Mouse (Mus musculus): Measurements from ENCODE around the gene Fgd2. TPM values are rescaled to one million over a fixed set of nuclear protein-coding genes. Genes with fewer than 3 reads are reported as not detected.
"Not testable (repeated sequence)": the region's sequence is repeated elsewhere in the genome, so short reads cannot be mapped to it uniquely, and the experiment has no call there.

The Fgd2 gene
- total RNA-seq (2014; rRNA removed) (14.7 and 19.1 TPM in 2 replicates), polyA plus RNA-seq (2015; fragmentation: Nextera tagmentation; extraction: Ambion mirVana) (10.3 and 10.9 TPM in 2 replicates)

- Histone ChIP-seq H3K4me2 (ENCODE audit: low read depth, low read length) (no peak within 1 kb of the TSS), H3K36me3 (ENCODE audit: insufficient read depth, low read length) (no peaks in the 10 kb centered on the region), H3K27ac (0 out of 2 replicates have a peak within 1 kb of the TSS, but pooled peaks have one; percentile 15), H3K9ac (replicated peaks; ENCODE audit: low read length) (no peak within 1 kb of the TSS), H3K4me1 (ENCODE audit: insufficient read depth, low read length) (peaks cover 12% of the 10 kb centered on the region; the same call in 1 of the 2 replicates), H3K4me3 (ENCODE audit: low read length) (no peak within 1 kb of the TSS), H3K9me3 (ENCODE audit: low read length) (no peaks in the 10 kb centered on the region), H3K27me3 (ENCODE audit: insufficient read depth, low read length) (no peaks in the 10 kb centered on the region)
- 24% methylated on average over 5 of the region's 5 CpGs for WGBS
- no peak for ATAC-seq
- no peak for DNase-seq (ENCODE audit: low spot score)
- peak; percentile 55 for TF ChIP-seq CTCF (IDR thresholded peaks at IDR 0.05; ENCODE audit: low read depth)
Measured at GRCm38 (mm10) chr17:29360761-29361221, at the start of gene Fgd2. Gene Fgd2, plus strand, starts transcription at chr17:29360914.

DNA sequence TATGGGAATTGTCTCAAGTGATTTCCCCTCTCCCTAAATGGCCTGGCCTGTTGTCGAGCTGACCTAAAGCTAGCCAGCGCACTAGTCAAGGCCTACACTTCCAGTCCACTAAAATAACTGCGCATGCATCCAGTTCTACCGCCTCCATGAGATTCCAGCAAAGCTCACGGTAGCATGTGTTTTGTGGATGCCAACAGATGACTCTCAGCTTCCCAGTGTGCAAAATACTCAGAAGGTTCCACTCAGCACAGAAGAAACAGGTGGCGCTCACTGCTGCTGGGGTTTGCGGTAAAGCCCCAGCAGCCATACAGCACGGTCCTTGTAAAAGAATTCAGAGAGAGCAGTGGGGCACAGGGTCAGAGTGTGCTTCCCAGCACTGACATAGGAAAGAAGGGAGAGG, 49.1 kb upstream of the Fgd2 start:
- H3K27me3 ChIP-seq (ENCODE audit: insufficient read depth, low read length) = no peaks in the 10 kb centered on the region
- H3K9ac ChIP-seq (replicated peaks; ENCODE audit: low read length) = no peak overlapping the region
- no peak overlapping the region for H3K27ac ChIP-seq
- no peaks in the 10 kb centered on the region for H3K36me3 ChIP-seq (ENCODE audit: insufficient read depth, low read length)
- DNase-seq (ENCODE audit: low spot score) (no peak), ATAC-seq (no peak)
- TF ChIP-seq CTCF (IDR thresholded peaks at IDR 0.05; ENCODE audit: low read depth) = no peak
- 88% methylated on average over 8 of the region's 8 CpGs for WGBS
- no peaks in the 10 kb centered on the region for H3K9me3 ChIP-seq (ENCODE audit: low read length)
- no peak overlapping the region for H3K4me3 ChIP-seq (ENCODE audit: low read length)
- H3K4me2 ChIP-seq (ENCODE audit: low read depth, low read length) = no peak overlapping the region
- no peaks in the 10 kb centered on the region for H3K4me1 ChIP-seq (ENCODE audit: insufficient read depth, low read length)

- Histone ChIP-seq H3K9me3 (ENCODE audit: low read length) (no peaks in the 10 kb centered on the region), H3K4me3 (ENCODE audit: low read length) (no peak overlapping the region), H3K27ac (no peak overlapping the region), H3K4me1 (ENCODE audit: insufficient read depth, low read length) (no peaks in the 10 kb centered on the region), H3K4me2 (ENCODE audit: low read depth, low read length) (no peak overlapping the region), H3K27me3 (ENCODE audit: insufficient read depth, low read length) (no peaks in the 10 kb centered on the region), H3K9ac (replicated peaks; ENCODE audit: low read length) (no peak overlapping the region), H3K36me3 (ENCODE audit: insufficient read depth, low read length) (no peaks in the 10 kb centered on the region)
- no peak for ATAC-seq
- 90% methylated on average over 2 of the region's 2 CpGs for WGBS
- no peak for DNase-seq (ENCODE audit: low spot score)
- no peak for TF ChIP-seq CTCF (IDR thresholded peaks at IDR 0.05; ENCODE audit: low read depth)
Measured at GRCm38 (mm10) chr17:29312082-29312481, 48.6 kb upstream of the Fgd2 start.

DNA sequence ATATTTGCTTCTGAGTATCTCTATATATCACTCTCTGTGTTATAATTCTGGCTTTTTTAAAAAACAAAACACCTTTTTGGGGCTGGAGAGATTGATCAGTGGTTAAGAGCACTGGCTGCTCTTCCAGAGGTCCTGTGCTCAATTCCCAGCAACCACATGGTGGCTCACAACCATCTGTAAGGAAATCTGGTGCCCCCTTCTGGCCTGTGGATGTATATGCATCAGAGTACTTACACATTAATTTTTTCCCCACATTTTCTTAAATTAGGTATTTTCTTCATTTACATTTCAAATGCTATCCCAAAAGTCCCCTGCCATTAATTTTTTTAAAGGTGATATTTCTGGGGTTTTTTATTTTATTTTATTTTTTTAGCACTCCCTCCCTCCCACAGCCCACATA, 47.4 kb upstream of the Fgd2 start:
- Histone ChIP-seq H3K4me1 (ENCODE audit: insufficient read depth, low read length) (no peaks in the 10 kb centered on the region), H3K9me3 (ENCODE audit: low read length) (no peaks in the 10 kb centered on the region), H3K4me3 (ENCODE audit: low read length) (no peak overlapping the region), H3K36me3 (ENCODE audit: insufficient read depth, low read length) (no peaks in the 10 kb centered on the region), H3K9ac (replicated peaks; ENCODE audit: low read length) (no peak overlapping the region), H3K27me3 (ENCODE audit: insufficient read depth, low read length) (no peaks in the 10 kb centered on the region), H3K27ac (no peak overlapping the region), H3K4me2 (ENCODE audit: low read depth, low read length) (no peak overlapping the region)
- DNase-seq (ENCODE audit: low spot score) (no peak), ATAC-seq (no peak)
- peak; percentile 30; the same call in 1 of the 2 replicates for TF ChIP-seq CTCF (IDR thresholded peaks at IDR 0.05; ENCODE audit: low read depth)

GRCm38 (mm10) chr17:29315672-29316465, 44.8 kb upstream of the Fgd2 start:
- no peak overlapping the region for H3K4me3 ChIP-seq (ENCODE audit: low read length)
- no peaks in the 10 kb centered on the region for H3K4me1 ChIP-seq (ENCODE audit: insufficient read depth, low read length)
- no peak overlapping the region for H3K9ac ChIP-seq (replicated peaks; ENCODE audit: low read length)
- H3K9me3 ChIP-seq (ENCODE audit: low read length) = no peaks in the 10 kb centered on the region
- H3K27me3 ChIP-seq (ENCODE audit: insufficient read depth, low read length) = no peaks in the 10 kb centered on the region
- H3K36me3 ChIP-seq (ENCODE audit: insufficient read depth, low read length) = no peaks in the 10 kb centered on the region
- H3K27ac ChIP-seq = no peak overlapping the region
- TF ChIP-seq CTCF (IDR thresholded peaks at IDR 0.05; ENCODE audit: low read depth) = no peak
- no peak for DNase-seq (ENCODE audit: low spot score)
- ATAC-seq = no peak
- H3K4me2 ChIP-seq (ENCODE audit: low read depth, low read length) = no peak overlapping the region
- 47% methylated on average over 9 of the region's 9 CpGs for WGBS

- H3K36me3 ChIP-seq (ENCODE audit: insufficient read depth, low read length) = no peaks in the 10 kb centered on the region
- ATAC-seq (no peak), DNase-seq (ENCODE audit: low spot score) (no peak)
- H3K9me3 ChIP-seq (ENCODE audit: low read length) = no peaks in the 10 kb centered on the region
- H3K4me3 ChIP-seq (ENCODE audit: low read length) = no peak overlapping the region
- H3K4me1 ChIP-seq (ENCODE audit: insufficient read depth, low read length) = no peaks in the 10 kb centered on the region
- H3K27ac ChIP-seq = no peak overlapping the region
- H3K4me2 ChIP-seq (ENCODE audit: low read depth, low read length) = no peak overlapping the region
- no peak overlapping the region for H3K9ac ChIP-seq (replicated peaks; ENCODE audit: low read length)
- WGBS = 76% methylated on average over 3 of the region's 3 CpGs
- no peak for TF ChIP-seq CTCF (IDR thresholded peaks at IDR 0.05; ENCODE audit: low read depth)
- no peaks in the 10 kb centered on the region for H3K27me3 ChIP-seq (ENCODE audit: insufficient read depth, low read length)
Measured at GRCm38 (mm10) chr17:29316891-29317290, 43.8 kb upstream of the Fgd2 start.

DNA sequence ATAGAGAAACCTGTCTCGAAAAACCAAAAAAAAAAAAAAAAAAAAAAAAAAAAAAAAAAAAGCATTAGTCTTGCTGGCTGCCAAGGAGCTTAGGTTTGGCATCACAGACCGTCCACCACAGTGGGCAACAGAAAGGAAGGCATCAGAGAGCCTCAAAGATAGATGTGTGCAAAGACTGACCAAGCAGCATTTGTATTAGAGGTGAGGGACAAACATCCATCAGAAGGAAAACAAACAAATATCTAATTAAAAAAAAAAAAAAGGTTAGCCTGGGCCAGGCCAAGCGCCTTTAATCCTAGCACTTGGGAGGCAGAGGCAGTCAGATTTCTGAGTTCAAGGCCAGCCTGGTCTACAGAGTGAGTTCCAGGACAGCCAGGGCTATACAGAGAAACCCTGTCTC, 43.3 kb upstream of the Fgd2 start, which contains the start of gene Pi16:
TSS of gene Pi16 (plus strand) at position 301 of the 400 bp plus-strand sequence.
- H3K4me3 ChIP-seq (ENCODE audit: low read length); H3K9me3 ChIP-seq (ENCODE audit: low read length); H3K36me3 ChIP-seq (ENCODE audit: insufficient read depth, low read length); H3K27me3 ChIP-seq (ENCODE audit: insufficient read depth, low read length); H3K4me1 ChIP-seq (ENCODE audit: insufficient read depth, low read length); H3K4me2 ChIP-seq (ENCODE audit: low read depth, low read length); DNase-seq (ENCODE audit: low spot score); H3K9ac ChIP-seq (replicated peaks; ENCODE audit: low read length); ATAC-seq; H3K27ac ChIP-seq: not testable (repeated sequence)
- WGBS = 83% methylated on average over 3 of the region's 3 CpGs

All from hindbrain, postnatal 0 days (tissue).